Mouse (Mus musculus) hindbrain, embryonic 16.5 days (tissue): ENCODE data around the gene Cend1. TPM values are rescaled to one million over a fixed set of nuclear protein-coding genes. Genes with fewer than 3 reads are reported as not detected.

Experiments
- polyA plus RNA-seq: library from polyadenylated mRNA; unstranded; fragments of >200 nt; fragmentation: Nextera tagmentation; extraction: Ambion mirVana; gene quantifications from 2 replicates; pipeline ENCODE4 v1.2.1, GENCODE M21; 2015

Cend1 gene
- polyA plus RNA-seq, 1 experiment from 2014 or later = 245 TPM

Other genes starting within 250 kb of the Cend1 start
- gene Hras, start 235.5 kb downstream of the Cend1 start, polyA plus RNA-seq = 93.2 and 132 TPM in 2 replicates
- 10.1 and 10.4 TPM in 2 replicates for gene Lrrc56, start 235.3 kb downstream of the Cend1 start, polyA plus RNA-seq
- gene Lmntd2, start 215.4 kb downstream of the Cend1 start, polyA plus RNA-seq = 0.35 and 0.89 TPM in 2 replicates
- 22.8 and 25.9 TPM in 2 replicates for gene Rassf7, start 213.6 kb downstream of the Cend1 start, polyA plus RNA-seq
- gene Phrf1, start 200.7 kb downstream of the Cend1 start, polyA plus RNA-seq = 57.1 and 67.4 TPM in 2 replicates
- 1.8 and 2.0 TPM in 2 replicates for gene Irf7, start 163.0 kb downstream of the Cend1 start, polyA plus RNA-seq
- 0.29 TPM in 1 of 2 replicates, not detected in the other for gene Cdhr5, start 152.7 kb downstream of the Cend1 start, polyA plus RNA-seq
- gene Sct, start 150.4 kb downstream of the Cend1 start, polyA plus RNA-seq = 3.5 and 6.1 TPM in 2 replicates
- gene Drd4, start 137.5 kb downstream of the Cend1 start, polyA plus RNA-seq = 0.64 and 1.00 TPM in 2 replicates
- 202 and 206 TPM in 2 replicates for gene Deaf1, start 101.8 kb downstream of the Cend1 start, polyA plus RNA-seq
- 48.2 and 52.2 TPM in 2 replicates for gene Tmem80, start 101.8 kb downstream of the Cend1 start, polyA plus RNA-seq
- 2.5 and 3.1 TPM in 2 replicates for gene Eps8l2, start 90.6 kb downstream of the Cend1 start, polyA plus RNA-seq
- gene Taldo1, start 37.3 kb downstream of the Cend1 start, polyA plus RNA-seq = 276 and 284 TPM in 2 replicates
- 51.8 and 55.2 TPM in 2 replicates for gene Gatd1, start 15.4 kb downstream of the Cend1 start, polyA plus RNA-seq
- gene Slc25a22, start 8.4 kb upstream of the Cend1 start, polyA plus RNA-seq = 96.3 and 104 TPM in 2 replicates
- gene Pidd1, start 14.5 kb upstream of the Cend1 start, polyA plus RNA-seq = 2.8 and 4.5 TPM in 2 replicates
- 602 and 645 TPM in 2 replicates for gene Rplp2, start 17.9 kb upstream of the Cend1 start, polyA plus RNA-seq
- 20.0 and 20.9 TPM in 2 replicates for gene Pnpla2, start 25.7 kb upstream of the Cend1 start, polyA plus RNA-seq
- gene Cracr2b, start 31.6 kb upstream of the Cend1 start, polyA plus RNA-seq = 7.9 and 10.8 TPM in 2 replicates
- 23.0 and 24.7 TPM in 2 replicates for gene Cd151, start 37.9 kb upstream of the Cend1 start, polyA plus RNA-seq
- 72.4 and 75.8 TPM in 2 replicates for gene Polr2l, start 45.6 kb upstream of the Cend1 start, polyA plus RNA-seq
- 68.3 and 71.0 TPM in 2 replicates for gene Tspan4, start 45.7 kb upstream of the Cend1 start, polyA plus RNA-seq
- gene Chid1, start 110.4 kb upstream of the Cend1 start, polyA plus RNA-seq = 54.4 and 56.7 TPM in 2 replicates
- 118 and 136 TPM in 2 replicates for gene Ap2a2, start 132.7 kb upstream of the Cend1 start, polyA plus RNA-seq
- 0.19 and 0.29 TPM in 2 replicates for gene Muc6, start 225.8 kb upstream of the Cend1 start, polyA plus RNA-seq